Mouse (Mus musculus) E14TG2a.4 (cell line): ENCODE results near the gene Pitpnm1.

ENCODE experiments used
- CTCF ChIP-seq: conservative IDR thresholded peaks from 2 replicates; pipeline ENCODE4 v1.5.1; 2014; ENCODE audit warnings: low read length
- NANOG ChIP-seq: IDR thresholded peaks from 2 replicates; pipeline ENCODE4 v1.6.1; 2014; ENCODE audit warnings: borderline replicate concordance, low read length, mixed read lengths
- POU5F1 ChIP-seq: IDR thresholded peaks from 2 replicates; pipeline ENCODE4 v1.6.1; 2014; ENCODE audit warnings: low read length, borderline replicate concordance

GRCm38 (mm10) chr19:4057962-4058361 is 41.8 kb upstream of the Pitpnm1 start:
- no peak for TF ChIP-seq CTCF
- no peak for TF ChIP-seq NANOG
- TF ChIP-seq POU5F1, result no peak
